Mouse (Mus musculus): ENCODE results near the gene Pde4dip. TPM values are rescaled to one million over a fixed set of nuclear protein-coding genes. Genes with fewer than 3 reads are reported as not detected.

Pde4dip gene
- total RNA-seq, 2 experiments from 2014 or later, result 3,024 to 3,244 TPM

DNA sequence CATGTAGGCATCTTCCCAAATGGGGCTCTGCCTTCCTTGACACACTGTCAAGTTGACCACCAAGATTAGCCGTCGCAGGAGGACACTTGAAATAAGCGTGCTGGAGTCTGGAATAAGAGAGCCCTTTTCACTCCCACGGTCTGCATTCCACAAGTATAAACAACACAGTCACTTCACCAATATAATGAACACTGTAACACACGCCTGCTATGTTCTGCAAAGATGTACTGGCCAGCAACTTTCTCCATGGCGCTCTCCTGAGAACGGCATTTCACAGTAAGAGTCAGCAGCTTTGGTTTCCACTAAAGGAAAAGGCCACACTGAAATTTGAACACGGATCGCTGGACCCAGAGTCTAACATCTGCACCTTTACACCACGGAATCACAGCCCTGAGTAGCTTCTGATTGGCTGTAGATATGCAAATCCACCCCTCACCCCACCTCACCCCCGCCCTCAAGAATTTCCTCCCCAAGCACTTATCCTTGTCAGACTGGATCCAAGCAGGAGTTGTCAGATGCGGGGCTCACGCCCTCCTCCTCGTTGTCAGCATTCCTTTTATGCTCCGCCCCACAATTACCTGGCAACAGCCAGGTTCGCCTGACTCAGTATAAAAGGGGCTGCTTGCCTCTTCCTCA, 204.8 kb downstream of the Pde4dip start:
- DNase-seq, result no peak

DNA sequence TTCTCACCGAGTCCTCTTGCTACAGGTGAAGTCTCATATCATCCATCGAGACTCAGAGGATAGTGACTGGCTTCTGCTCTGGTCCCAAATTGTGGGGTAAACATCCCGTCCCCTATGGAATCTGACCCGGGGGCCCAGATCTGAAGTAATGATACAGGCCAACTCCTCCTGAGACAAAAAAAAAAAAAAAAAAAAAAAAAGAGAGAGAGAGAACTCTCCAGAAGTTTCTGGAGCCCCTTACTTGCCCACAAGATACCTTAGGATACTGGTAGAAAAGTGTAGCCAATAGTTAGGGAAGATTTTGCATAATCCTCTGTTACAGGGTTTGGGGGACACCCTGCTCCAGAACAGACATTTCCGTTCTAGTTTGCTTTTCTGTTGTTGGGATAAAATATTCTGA, 205.9 kb downstream of the Pde4dip start:
- DNase-seq, result no peak

DNA sequence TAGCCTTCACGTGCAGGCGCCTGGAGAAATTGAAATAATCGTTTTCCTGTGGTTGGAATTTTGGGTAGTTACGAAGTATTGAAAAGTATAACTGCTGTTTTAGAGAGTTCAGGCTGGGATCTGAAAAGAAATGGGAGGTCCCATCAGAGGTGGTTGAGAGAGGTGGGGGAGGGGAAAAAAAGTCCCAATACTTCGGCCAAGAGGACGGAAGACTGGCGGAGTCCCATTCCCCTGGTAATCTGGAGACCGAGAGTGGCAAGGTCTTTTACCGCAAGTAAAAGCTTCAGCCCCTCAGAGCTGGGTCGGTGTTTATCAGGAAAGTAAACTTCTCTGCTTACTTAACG, 206.4 kb downstream of the Pde4dip start:
- no peak for DNase-seq

DNA sequence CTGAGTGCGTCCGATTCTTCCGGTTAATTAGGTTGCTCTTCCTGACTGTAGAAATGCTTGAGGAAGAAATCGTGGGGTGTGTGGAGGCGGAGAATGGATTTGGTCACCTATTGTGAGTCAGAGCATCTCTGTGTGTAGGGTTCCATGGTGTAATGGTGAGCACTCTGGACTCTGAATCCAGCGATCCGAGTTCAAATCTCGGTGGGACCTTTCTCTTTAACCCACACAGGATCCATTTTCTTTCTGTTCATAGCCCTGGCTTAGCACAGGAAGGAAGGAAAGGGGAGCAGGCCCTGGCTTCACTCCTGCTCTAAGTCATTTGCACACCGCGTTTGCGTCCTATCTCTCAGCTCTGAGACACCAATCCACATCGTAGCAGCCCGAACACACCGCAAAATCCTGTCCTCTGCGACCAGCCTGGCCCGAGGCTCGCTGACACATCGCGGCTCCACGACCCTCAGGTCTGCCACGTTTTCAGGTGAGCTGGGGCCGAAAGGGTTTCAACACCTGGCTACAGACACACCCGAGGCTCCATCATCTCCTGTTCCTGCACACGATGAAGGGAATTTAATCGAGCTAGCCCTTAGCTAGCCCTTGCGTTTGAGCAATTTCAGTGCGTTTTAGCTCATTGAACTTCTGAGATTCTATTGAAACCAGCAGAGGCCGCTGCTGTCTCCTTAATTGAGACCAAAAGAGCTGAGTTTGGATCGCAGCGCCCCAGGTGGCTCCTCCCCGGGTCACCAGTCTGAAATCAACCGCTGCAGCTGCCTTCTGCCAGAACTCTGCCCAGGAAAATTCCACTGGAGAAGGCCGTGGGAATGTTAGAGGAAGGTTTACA, 207.0 kb downstream of the Pde4dip start:
- DNase-seq, result no peak

DNA sequence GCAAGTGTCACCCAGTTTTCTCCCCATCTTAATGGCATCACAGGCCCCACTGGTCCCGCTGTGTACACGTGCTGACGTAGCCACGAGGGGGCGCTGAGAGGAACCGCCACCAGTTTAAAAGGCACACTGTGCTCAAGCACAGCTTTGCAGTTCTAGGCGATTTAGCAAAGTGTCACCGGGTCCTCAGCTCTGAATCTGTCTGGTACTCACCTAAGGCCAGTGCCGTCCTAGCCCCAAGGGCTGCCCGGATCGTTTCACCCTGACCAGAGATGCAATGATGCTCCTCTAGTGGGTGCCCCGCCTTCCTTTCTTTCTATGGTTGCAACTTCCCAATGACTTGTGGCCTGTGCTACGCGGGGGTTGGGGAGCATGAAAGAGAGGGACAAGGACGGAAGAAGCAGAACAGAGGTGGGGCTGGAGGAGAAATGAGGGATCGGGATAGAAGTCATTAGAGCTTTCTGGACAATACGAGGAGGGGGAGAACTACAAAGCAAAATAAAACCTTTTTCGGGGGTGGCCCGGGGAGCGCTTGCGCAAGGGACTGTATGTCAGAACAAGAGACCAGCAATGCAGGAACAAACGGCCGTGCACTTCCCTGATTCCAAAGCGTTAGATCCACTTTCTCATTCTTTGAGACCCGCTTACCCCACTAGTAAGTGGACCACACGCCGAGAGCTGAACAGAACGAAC, 207.7 kb downstream of the Pde4dip start:
- DNase-seq, result peak; percentile 58

DNA sequence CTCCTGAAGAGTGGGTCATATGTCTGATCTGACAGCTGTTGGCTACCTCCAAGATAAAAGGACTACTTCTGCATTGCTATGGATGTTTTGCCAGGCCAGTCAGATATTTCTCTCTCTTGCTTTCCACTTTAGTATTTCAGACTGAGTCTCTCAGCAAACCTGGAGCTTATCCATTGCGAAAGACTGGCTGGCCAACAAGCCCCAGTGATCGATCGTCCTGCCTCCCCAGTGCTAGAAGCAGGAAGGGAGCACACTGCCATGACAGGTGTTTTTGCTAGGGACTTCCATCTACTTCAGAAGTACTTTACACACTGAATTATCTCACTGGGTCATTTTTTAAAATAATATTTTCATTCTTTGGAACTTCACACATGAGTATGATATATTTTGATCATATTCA, 210.1 kb downstream of the Pde4dip start:
- no peak for DNase-seq

DNA sequence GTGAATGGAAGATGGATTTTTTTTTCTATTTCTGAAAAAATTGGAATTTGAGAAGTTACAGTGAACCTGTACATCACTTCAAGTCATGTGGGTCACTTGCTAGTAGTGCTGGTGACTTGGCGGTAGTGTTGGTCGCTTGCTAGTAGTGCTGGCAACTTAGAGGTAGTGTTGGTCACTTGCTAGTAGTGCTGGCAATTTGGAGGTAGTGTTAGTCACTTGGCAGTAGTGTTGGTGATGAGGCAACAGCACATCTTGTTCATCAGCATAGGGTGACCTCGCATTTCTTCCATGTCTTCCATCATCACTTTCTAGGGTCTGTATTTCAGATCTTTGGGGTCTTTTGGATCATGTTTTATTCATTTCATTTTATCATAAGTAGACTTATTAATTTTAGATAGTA, 212.4 kb downstream of the Pde4dip start:
- no peak for DNase-seq

DNA sequence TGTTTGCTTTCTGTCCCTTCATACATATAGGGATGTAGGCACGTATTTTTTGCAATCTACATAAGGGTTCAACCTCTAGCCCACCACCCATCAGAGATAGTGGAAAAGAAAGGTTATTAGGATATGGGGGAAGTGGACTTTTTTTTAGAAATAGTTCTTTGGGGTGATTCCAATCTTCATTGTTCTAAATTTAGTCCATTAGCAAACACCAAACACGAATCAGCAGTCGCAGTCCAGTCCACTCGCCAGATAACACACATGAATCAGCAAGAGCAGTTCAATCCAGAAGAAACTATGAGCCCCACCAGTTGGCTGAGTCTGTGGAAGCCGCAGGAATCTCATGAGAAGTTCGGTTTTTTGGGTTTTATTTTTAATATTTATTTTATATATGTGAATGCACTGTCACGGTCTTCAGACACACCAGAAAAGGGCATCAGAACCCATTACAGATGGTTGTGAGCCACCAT, 213.8 kb downstream of the Pde4dip start, which contains the start of gene Gm17651:
Gm17651 (minus strand) TSS at position 51 of the 467 bp plus-strand sequence.
- DNase-seq, result no peak

DNA sequence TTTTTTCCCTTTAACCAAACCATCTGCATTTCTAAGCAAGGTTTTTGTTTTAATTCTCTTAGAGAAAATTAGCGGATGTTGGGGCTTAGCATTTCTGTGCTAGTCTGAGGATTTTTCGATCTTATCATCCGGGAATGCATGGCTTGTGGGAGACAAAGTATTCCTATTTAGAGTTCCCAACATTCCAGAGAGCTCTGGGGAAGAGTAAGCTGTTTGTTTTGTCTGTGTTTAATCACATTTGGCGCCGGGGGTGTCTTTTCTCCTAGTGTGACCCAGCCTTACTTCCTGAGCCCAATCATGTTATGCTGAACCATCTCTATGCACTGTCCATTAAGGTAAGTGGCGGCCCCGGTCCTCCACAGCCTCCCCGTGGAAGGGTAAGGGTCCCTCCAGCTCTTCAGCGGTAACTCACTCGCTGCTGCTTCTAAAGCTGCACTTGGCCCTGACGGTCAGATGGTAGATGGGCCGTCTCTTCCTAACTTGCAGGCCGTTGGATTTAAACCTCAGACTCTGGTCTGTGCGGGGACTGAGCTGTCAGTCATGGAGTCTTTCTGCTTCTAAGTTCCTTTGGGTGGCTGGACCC, 221.3 kb downstream of the Pde4dip start:
- no peak for DNase-seq

DNA sequence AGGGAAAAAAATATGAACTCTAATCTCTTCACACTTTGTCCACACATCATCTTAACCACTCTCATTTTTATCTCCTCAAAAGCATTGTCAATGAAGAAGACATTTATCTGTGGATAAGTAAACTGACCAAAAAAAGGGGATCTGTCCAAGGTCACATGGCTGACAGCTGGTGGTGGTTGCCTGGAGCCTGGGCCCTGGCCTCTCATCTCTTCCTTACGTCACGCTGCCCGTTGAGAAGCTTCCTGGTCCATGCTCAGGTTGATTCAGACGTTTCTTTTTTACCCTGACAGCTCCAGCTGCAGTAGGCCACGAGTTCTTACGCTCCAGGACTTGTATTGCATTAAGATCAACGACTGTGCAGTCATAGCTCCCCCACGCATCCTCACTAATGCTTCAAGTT, 222.4 kb downstream of the Pde4dip start:
- no peak for DNase-seq

DNA sequence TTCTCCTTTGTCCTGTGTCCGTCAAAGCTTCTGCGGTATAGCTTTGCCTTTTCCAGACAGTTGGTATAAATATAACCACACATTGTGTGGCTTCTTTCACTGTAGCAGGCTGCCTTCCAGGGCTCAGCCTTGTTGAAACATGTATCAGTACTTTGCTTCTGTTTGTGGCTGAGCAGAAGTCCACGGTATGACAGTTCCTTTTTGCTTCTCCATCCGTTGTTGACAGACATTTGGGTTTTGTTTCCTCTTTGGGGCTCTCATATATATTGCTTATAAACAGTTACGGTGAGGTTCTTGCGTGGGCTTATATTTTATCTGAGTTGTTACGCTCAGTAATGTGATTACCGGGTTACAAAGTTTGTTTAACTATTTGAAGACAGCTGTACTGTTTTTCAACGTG, 223.0 kb downstream of the Pde4dip start:
- no peak for DNase-seq

DNA sequence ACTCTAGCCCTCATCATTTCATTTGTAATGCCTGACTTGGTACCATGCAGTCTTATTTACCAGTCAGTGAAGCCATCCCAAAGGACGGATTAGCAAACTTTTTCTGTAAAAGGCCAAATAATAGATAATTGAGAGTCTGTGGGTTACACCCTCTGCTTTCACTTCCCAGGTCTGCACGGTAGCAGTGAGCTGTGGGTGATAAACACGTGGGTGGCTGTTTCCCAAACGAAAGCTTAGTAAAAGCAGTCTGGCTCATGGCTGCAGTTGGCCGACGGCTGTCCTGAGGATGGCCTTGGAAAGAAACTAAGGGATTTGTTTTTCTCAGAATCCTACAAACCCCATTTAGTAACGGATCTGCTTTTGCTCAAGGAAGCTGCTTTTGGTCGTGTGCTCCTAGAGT, 227.3 kb downstream of the Pde4dip start:
- DNase-seq, result no peak

DNA sequence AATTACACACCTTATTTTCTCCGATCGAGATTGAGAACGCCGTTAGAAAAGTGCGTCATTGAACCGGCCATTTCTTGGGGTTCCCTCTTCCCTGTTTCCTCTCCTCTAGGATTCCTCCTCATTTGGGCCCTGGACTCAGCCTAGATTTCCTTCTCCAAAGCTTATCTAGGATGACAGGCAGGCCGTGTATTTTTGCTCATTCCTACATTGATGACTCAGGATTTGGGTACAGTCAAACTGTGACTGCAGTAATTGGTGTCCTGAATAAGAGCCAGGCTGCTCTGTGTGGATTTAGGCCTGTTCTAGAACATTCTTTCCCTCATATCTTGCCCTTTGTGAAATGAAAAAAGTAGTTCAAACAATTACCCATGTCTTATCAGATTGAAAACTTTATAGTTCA, 228.8 kb downstream of the Pde4dip start:
- no peak for DNase-seq

DNA sequence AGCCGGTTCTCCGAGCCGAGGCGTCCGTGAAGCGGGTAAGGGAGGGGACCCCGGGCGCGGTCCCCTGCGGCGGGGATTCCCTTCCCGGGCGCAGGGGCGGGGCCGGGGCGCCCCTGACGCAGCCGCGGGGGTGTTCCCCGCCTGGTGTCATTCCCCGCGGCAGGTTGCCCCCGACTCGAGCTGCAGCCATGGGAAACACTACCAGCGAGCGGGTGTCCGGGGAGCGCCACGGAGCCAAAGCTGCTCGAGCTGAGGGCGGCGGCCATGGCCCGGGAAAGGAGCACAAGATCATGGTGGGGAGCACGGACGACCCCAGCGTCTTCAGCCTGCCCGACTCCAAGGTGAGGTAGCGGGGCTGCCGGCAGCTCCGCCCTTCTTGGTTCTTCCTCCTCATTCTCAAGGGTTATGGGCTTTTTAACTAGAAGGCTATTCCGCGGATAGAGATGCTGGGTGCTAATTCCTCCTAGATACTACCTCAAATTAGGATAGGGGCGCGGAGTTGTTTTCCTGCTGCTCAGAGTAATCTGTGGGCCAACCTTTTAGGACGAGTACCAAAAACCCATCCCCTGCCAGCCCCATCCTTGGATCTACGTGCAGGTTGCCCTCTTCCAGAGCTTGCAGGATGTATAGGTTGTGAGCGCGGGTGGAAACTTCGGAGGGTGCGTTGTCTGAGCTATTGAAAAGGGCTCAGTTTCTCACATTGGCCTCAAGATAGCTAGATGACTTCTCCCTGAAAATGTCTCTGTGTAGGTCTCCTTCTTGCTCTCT, 229.9 kb downstream of the Pde4dip start:
- no peak for DNase-seq

DNA sequence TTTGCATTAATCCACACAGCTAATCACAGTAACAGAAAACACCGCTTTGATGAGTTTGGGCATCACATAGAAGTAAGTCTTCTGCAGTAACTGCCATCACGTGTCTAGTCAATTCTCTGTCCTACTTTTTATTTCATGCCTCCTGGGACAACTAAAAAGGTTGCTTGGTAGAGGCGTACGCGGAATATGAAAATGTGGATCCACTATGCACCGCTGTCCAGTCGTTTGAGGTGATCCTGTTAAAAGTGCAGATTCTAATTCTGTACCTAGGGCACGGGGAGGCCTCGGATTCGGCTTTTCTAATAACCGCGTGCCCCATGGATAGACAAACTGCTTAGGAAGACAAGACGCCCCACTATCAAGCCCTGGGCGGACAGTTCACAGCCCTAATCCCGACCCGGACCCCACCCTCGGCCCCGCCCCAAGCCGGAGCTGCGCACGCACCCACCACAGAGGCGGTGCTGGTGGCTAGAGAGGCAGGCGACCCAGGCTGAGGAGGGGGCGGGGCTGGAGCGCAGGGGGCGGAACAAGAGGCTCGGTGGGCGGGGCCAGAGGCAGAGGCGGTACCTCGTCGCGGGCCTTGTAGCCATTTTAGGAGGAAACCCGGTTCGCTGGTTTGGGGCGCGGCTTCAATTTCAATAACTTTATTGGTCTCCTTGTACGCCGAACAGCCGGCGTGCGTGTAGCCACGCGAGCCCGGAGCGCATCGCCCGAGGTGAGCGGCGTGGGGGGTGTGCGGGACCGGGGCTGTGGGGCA, 230.7 kb downstream of the Pde4dip start, which contains the start of gene Prkab2:
Prkab2 (plus strand) TSS at position 539 of the 757 bp plus-strand sequence.
- DNase-seq, result peak; percentile 100

DNA sequence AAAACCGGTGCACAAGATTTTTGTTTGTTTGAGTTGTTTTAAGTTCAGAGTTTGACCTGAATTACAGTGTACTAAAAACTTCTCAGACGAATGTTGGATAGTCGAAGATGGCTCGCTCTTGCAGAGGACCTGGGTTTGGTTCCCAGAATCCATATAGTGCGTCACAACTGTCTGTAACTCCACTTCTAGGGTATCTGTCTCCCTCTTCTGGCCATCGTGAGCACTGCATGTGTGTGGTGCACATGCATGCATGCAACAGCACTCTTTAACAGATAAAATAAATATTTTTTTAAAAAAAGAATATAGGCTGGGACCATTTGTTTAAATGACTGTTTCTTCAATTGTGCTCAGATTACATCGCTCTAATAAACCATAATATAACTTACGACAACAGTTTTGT, 233.6 kb downstream of the Pde4dip start:
- DNase-seq, result no peak

DNA sequence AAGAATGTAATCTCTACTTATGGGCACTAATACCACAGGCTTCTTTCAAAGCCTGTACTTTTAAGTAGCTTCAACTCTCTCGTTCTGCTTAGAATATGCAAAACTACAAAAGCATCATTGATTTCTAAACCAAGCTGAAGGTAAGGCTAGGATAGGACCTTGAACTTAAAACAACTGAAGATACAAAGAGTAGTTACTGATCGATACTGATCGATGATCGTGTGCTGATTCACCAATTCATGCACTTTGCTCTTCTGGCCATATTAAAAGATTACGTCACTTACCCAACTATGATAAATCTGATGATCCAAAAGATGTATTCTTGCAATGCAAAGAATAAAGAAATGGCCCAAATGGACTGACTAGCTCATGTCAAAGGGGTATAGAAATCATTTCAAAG, 234.7 kb downstream of the Pde4dip start:
- DNase-seq, result no peak

DNA sequence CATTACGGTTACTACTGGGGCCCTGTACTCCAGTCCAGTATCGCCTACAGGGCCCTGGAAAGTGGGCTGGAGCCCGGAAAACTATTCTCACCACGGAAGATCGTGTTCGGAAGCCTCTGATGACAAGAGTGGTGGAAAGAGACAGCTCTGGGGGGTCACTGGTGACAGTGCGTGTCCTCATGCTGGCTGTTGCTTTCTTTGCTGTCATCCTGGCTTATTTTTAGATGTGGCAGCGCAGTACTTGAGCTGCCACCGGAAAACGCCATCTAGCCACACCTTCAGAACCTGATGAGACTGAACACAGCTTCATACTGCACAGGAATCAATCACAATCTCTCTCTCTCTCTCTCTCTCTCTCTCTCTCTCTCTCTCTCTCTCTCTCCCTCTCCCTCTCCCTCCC, 236.9 kb downstream of the Pde4dip start:
- DNase-seq, result no peak

DNA sequence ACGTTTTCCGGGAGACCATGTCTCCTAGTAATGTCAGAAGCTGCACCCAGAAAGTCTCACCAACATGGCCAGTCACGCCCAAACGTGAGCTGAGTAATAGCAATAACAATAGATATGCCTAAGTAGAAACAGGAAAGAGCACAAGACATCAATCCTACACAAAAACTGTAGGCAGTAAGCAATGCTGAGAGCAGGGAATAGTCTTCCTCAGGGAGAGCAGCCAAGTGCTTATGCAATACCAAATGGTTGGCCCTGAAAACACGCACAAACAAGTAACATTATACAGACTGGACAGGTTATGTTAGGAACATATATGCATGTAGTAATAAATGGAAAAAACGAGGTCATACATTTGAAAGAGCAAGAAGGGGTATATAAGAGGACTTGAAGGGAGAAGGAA, 239.0 kb downstream of the Pde4dip start:
- DNase-seq, result no peak

DNA sequence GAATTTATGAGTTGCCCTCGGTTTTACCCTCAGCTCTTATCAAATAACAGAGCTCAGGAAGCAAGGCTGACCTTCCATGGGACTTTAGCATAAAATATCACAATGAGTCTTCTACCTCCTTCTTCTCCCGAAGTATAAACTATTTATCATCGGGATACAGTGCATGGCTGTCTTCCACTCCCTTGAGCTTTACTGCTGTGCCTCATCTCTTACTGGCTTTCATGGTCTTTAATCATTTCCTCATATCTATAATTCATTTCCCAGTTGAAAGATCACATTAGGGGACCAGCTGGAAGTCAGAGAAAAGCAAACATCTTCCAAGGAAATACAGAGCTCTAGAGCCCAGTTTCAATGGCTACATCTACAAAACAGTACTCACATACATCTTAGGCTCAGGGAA, 239.5 kb downstream of the Pde4dip start:
- no peak for DNase-seq

DNA sequence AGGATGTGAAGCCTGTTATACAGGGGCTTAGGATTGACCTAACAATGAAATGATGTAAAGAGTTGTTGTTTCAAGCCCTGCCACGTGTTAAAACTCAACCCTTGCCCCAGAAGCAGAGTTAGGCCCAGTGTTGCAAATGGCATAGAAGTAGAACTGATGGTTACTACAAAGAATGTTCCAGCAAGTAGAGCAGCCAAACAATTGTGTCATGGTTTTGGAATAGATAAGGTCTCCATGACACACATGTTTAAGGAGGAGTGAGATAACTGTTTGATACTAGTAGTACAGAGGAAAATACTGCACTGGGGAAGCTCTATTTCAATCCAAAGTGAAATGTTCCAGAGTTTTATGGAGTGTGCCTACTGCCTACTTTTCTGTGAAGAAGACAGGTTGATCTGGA, 240.0 kb downstream of the Pde4dip start:
- DNase-seq, result no peak

Data from gastrocnemius, postnatal 25 days (tissue).